Mouse (Mus musculus) kidney, embryonic 14.5 days (tissue): ENCODE results near the gene Foxj3. TPM values are rescaled to one million over a fixed set of nuclear protein-coding genes. Genes with fewer than 3 reads are reported as not detected.
A peak's percentile ranks its signal among the peaks of the same experiment; 100 is the strongest.

Experiments
- ATAC-seq: fragments of 200-750 bp; cut with Nextera tagmentation; 2 replicates; pipeline ENCODE4 v1.8.0; 2017; ENCODE audit warnings: moderate number of reproducible peaks, mild to moderate bottlenecking, moderate TSS enrichment, moderate library complexity; ENCODE audit not compliant: low FRiP score, low TSS enrichment
- H3K27ac ChIP-seq: fragments of 300-500 bp; sonication (generic); 2 replicates; pipeline ENCODE4 v1.5.1; 2014; ENCODE audit warnings: low read depth, mild to moderate bottlenecking, low read length, moderate library complexity, mixed read lengths
- H3K27me3 ChIP-seq: fragments of 300-500 bp; sonication (generic); 2 replicates; pipeline ENCODE4 v1.6.1; 2014; ENCODE audit warnings: mild to moderate bottlenecking, low read length; ENCODE audit not compliant: control insufficient read depth, insufficient read depth
- H3K36me3 ChIP-seq: fragments of 300-500 bp; sonication (generic); 2 replicates; pipeline ENCODE4 v1.6.1; 2014; ENCODE audit warnings: low read length, mixed read lengths; ENCODE audit not compliant: control insufficient read depth, insufficient read depth
- H3K4me1 ChIP-seq: fragments of 300-500 bp; sonication (generic); 2 replicates; pipeline ENCODE4 v1.6.1; 2014; ENCODE audit warnings: low read length, mixed read lengths; ENCODE audit not compliant: control insufficient read depth, insufficient read depth
- H3K4me2 ChIP-seq: fragments of 300-500 bp; sonication (generic); replicated peaks from 2 replicates; pipeline ENCODE4 v1.6.1; 2014; ENCODE audit warnings: low read depth, mild to moderate bottlenecking, low read length
- H3K4me3 ChIP-seq: fragments of 300-500 bp; sonication (generic); 2 replicates; pipeline ENCODE4 v1.5.1; 2014; ENCODE audit warnings: mild to moderate bottlenecking, low read length
- H3K9ac ChIP-seq: fragments of 300-500 bp; sonication (generic); 2 replicates; pipeline ENCODE4 v1.6.1; 2014; ENCODE audit warnings: low read depth, mild to moderate bottlenecking, low read length, moderate library complexity
- H3K9me3 ChIP-seq: fragments of 300-500 bp; sonication (generic); 2 replicates; pipeline ENCODE4 v1.6.1; 2016; ENCODE audit warnings: low read length; ENCODE audit not compliant: control insufficient read depth
- WGBS: fragments of 180-500 bp; shearing (Covaris S2); extraction: QIAGEN DNeasy Blood & Tissue Kit; methylation state at CpG from one replicate; pipeline ENCODE4 v1.1.7; 2014; 5-methylcytosine and 5-hydroxymethylcytosine counted together
- polyA plus RNA-seq: library from polyadenylated mRNA; unstranded; fragments of >200 nt; fragmentation: Nextera tagmentation; extraction: Ambion mirVana; gene quantifications from 2 replicates; pipeline ENCODE4 v1.2.1, GENCODE M21; 2014

The Foxj3 gene
- polyA plus RNA-seq, 1 experiment from 2014 or later: 30.2 TPM

DNA sequence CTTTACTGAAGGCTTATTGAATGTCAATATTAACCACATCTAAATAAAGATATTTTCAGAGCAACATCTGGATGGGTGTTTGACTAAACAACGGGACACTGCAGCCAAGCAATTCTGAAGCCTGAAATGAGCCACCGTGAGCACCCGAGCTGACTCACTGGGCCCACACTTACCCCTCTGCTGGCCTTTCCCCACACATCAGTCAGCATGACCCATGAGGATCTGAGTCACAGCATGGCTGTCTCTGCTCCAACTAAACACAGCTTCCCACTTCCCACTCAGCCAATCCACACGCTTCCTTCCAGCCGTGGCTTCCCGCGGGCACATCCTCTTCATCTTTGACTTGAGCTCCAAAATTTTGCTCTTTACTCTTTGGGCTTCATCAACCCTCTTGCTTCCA lies 126.2 kb downstream of the Foxj3 start:
- H3K9me3 ChIP-seq: no peaks in the 10 kb centered on the region
- no peak overlapping the region for H3K4me2 ChIP-seq
- H3K27me3 ChIP-seq: no peaks in the 10 kb centered on the region
- H3K4me3 ChIP-seq: no peak overlapping the region
- no peak overlapping the region for H3K27ac ChIP-seq
- no peaks in the 10 kb centered on the region for H3K4me1 ChIP-seq
- no peaks in the 10 kb centered on the region for H3K36me3 ChIP-seq
- WGBS: 89% methylated on average over 7 of the region's 7 CpGs
- no peak for ATAC-seq
- no peak overlapping the region for H3K9ac ChIP-seq

DNA sequence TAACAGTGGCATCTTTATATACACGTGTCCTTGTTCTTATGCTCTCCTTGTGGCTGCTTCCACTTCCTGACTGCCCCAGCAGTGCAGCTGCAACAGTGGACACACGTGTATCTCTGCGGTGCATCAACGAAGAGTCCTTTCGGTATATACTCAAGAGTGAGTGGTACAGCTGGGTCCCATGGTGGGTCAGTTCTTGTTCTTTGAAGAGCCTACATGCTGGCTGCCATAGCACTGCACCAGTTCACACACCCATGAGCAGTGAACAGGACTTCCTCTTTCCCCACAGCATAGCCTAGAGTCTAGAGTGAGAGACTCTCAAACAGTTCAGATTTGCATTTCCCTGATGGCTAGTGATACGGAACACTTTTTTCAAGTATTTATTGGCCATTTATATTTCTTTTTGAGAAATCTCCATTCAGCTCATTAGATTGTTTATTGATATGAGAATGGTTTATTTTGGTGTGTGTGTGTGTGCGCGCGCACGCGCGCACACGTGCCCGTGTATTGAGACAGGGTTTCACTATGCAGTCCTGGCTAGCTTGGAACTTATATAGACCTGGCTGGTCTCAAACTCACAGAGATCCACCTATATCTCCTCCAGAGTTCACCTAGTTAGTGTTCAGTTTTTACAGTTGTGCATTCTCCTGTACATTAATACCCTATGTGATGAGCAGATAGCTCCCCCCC lies 126.7 kb downstream of the Foxj3 start:
- no peak for ATAC-seq
- Histone ChIP-seq H3K27ac (no peak overlapping the region), H3K27me3 (no peaks in the 10 kb centered on the region), H3K36me3 (no peaks in the 10 kb centered on the region), H3K9ac (no peak overlapping the region), H3K4me2 (no peak overlapping the region), H3K4me1 (no peaks in the 10 kb centered on the region), H3K4me3 (no peak overlapping the region), H3K9me3 (no peaks in the 10 kb centered on the region)
- WGBS: 93% methylated on average over 14 of the region's 14 CpGs

DNA sequence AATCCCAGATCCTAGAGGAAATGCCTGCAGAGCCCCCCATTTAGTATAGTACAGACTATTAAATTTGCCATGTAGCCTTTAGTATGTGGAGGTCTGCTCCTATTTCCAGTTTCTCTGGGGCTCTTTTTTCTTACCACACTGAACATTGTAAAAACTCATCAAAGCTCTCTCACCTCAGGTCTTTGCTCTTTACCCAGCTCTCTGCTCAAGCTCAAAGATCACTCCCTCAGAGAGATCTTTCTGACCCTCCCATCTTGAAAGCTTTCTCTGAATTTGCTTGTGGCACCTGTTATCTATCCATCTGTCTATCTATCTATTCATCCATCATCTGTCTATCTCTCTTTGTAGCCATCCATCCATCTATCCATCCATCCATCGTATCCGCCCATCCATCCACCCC lies 128.4 kb downstream of the Foxj3 start:
- H3K4me1 ChIP-seq: no peaks in the 10 kb centered on the region
- no peak overlapping the region for H3K4me2 ChIP-seq
- no peaks in the 10 kb centered on the region for H3K36me3 ChIP-seq
- 93% methylated on average over 2 of the region's 2 CpGs for WGBS
- H3K9ac ChIP-seq: no peak overlapping the region
- H3K27me3 ChIP-seq: no peaks in the 10 kb centered on the region
- H3K27ac ChIP-seq: no peak overlapping the region
- no peak overlapping the region for H3K4me3 ChIP-seq
- ATAC-seq: no peak
- no peaks in the 10 kb centered on the region for H3K9me3 ChIP-seq

DNA sequence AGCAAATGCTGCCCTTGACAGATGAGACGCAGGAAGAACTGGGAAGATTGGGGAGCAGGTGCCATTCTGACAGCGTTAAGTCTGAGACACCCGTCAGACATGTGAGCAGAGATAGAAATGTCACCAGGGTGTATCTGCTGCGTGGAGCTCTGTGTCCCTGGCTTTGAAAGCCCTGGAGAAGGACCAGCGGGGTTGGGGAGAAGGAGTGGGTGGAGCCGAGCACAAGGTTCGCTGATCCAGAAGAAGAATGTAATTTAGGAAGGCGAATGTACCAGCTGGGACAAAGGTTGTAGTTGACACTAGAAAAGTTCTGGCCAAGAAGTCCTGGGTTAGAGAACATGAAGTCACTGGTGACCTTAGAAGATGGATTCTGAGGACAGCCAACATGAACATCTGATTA lies 129.3 kb downstream of the Foxj3 start:
- no peak for ATAC-seq
- no peaks in the 10 kb centered on the region for H3K27me3 ChIP-seq
- no peaks in the 10 kb centered on the region for H3K9me3 ChIP-seq
- H3K4me1 ChIP-seq: no peaks in the 10 kb centered on the region
- H3K4me3 ChIP-seq: no peak overlapping the region
- H3K4me2 ChIP-seq: no peak overlapping the region
- 45% methylated on average over 8 of the region's 8 CpGs for WGBS
- no peak overlapping the region for H3K27ac ChIP-seq
- H3K36me3 ChIP-seq: no peaks in the 10 kb centered on the region
- H3K9ac ChIP-seq: no peak overlapping the region

DNA sequence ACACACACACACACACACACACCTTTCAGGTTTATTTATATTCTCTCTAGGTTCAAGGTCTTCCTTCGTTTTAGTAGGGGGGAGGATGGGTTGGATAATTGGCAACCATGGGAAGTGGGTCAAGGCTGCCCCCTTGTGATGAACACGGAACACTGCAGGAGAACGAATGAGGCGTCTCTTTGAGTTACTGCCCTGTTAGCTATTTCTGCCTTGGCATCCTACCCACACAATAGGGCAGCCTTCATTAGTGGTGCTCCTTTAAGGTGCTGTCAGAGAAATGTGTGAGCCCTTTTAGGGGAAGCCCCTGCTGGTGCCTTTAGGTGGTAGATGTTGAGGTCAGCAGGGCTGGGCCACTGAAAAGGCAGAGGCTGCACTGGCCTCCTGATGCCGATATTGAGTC lies 130.7 kb downstream of the Foxj3 start:
- no peak overlapping the region for H3K4me2 ChIP-seq
- 24% methylated on average over 5 of the region's 5 CpGs for WGBS
- H3K9ac ChIP-seq: no peak overlapping the region
- H3K36me3 ChIP-seq: no peaks in the 10 kb centered on the region
- H3K27ac ChIP-seq: no peak overlapping the region
- ATAC-seq: 0 out of 2 replicates have a peak, but pooled peaks have one; percentile 13
- H3K4me3 ChIP-seq: no peak overlapping the region
- no peaks in the 10 kb centered on the region for H3K9me3 ChIP-seq
- no peaks in the 10 kb centered on the region for H3K27me3 ChIP-seq
- H3K4me1 ChIP-seq: no peaks in the 10 kb centered on the region

DNA sequence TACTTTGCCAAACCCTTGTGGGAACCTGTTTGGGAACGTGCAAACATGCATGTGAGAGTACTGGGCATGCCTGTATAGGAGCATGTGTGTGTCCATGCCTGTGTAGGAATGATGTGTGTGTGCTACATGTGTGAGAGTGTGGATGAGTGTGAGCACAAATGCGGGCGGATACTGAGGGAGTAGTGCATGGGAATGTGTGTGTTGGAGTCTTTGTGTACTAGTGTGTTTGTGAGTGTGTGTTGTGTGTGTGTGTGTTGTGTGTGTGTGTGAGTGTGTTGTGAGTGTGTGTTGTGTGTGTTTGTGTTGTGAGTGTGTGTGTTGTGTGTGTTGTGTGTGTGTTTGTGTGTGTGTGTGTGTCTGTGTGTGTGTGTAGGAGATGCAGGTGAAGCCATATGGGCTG lies 131.4 kb downstream of the Foxj3 start:
- no peak overlapping the region for H3K4me3 ChIP-seq
- no peaks in the 10 kb centered on the region for H3K4me1 ChIP-seq
- no peak overlapping the region for H3K9ac ChIP-seq
- H3K27me3 ChIP-seq: no peaks in the 10 kb centered on the region
- WGBS: 85% methylated on average over 3 of the region's 3 CpGs
- no peak overlapping the region for H3K27ac ChIP-seq
- no peak for ATAC-seq
- no peaks in the 10 kb centered on the region for H3K9me3 ChIP-seq
- no peaks in the 10 kb centered on the region for H3K36me3 ChIP-seq
- H3K4me2 ChIP-seq: no peak overlapping the region

DNA sequence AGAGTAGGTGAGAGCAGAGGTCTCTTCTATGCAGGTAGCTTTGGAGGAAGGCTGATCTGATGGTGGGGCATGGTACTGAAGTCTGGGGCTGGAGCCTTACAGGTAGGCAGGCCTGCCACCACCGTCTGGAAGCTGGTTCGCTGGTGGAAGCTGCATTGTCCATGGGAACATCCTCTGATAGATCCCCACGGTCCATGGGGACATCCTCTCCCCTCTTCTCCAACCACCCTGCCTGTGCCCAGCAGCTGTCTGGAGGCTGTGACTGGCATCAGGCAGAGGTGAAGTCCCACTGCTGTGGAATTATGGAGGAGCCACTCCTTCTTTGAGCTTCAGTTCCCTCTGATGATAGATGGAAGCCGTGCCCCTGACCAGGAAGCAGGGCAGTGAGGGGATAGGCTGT lies 131.8 kb downstream of the Foxj3 start:
- Histone ChIP-seq H3K4me3 (no peak overlapping the region), H3K36me3 (no peaks in the 10 kb centered on the region), H3K9ac (no peak overlapping the region), H3K4me2 (no peak overlapping the region), H3K27ac (no peak overlapping the region), H3K27me3 (no peaks in the 10 kb centered on the region), H3K9me3 (no peaks in the 10 kb centered on the region), H3K4me1 (no peaks in the 10 kb centered on the region)
- 70% methylated on average over 4 of the region's 4 CpGs for WGBS
- ATAC-seq: no peak

DNA sequence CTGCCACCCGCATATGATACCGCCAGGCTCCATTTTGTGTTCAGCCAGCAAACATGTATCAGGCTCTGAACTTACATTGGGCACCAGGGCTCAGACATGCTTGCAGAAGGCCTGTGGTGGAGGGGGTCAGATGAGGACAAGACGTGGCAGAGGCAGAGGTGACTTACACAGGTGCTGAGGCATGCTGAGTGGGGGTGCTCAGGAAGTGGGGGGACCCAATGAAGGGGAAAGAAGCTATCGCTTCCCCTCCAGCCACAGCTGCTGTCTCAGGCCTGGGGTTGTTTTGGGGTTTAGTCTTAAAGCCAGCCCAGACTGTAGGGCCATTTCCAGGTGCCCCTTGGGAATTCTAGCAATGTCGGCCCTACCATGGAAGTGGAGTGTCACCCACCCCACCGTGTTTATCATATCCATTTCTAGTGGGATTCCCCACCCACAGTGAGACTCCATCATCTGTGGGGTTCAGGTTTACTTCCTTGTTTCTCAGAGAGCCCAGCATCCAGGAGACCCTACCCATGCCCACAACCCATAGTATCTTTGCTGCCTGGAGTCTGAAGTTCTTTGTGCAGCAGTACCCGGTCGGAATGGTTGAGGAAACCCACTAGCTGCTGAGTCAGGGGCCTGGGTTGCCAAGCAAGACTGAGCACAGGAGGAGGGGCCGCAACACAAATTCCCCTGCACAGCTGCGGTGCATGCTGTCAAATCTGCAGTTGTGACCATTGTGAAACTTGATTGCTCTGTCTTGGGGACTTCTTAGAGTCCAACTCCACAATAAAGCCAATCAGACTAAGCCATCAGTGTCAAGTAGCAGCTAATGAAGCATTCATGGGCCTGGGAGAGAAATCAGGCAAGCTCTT lies 132.8 kb downstream of the Foxj3 start:
- Histone ChIP-seq H3K27ac (no peak overlapping the region), H3K9me3 (no peaks in the 10 kb centered on the region), H3K9ac (no peak overlapping the region), H3K36me3 (no peaks in the 10 kb centered on the region), H3K4me2 (no peak overlapping the region), H3K4me3 (no peak overlapping the region), H3K4me1 (no peaks in the 10 kb centered on the region), H3K27me3 (no peaks in the 10 kb centered on the region)
- peak; percentile 20; the same call in 1 of the 2 replicates for ATAC-seq
- 66% methylated on average over 10 of the region's 10 CpGs for WGBS

DNA sequence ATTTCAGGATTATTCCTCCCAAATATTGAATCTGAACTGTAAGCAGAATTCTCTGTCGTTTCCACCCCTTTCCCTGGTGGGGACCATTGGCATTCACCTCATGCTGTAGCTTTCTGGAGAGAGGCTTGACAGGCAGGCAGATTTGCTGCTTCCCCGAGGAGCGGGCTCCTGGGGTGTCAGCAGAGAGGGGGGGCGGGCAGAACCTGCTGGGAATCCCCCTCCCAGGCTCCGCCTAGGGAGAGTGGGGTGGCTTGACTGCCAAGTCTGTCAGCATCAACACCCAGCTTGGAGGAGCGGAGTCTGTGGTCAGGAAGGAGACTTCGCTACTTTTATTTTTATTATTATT lies 133.4 kb downstream of the Foxj3 start:
- Histone ChIP-seq H3K27me3 (no peaks in the 10 kb centered on the region), H3K4me3 (no peak overlapping the region), H3K9ac (no peak overlapping the region), H3K9me3 (no peaks in the 10 kb centered on the region), H3K27ac (no peak overlapping the region), H3K4me2 (no peak overlapping the region), H3K4me1 (no peaks in the 10 kb centered on the region), H3K36me3 (no peaks in the 10 kb centered on the region)
- WGBS: 48% methylated on average over 7 of the region's 7 CpGs
- ATAC-seq: no peak
